Comparison of ENCODE assay signal across 2 mouse cellular contexts in genomic region chr12:11247460-11247859, GRCm38 (mm10).
A peak's percentile ranks its signal among the peaks of the same experiment; 100 is the strongest.
TF ChIP-seq lines count a peak whose summit lies in the region.

No protein-coding gene starts in this region.

TF ChIP-seq in CH12.LX, 34 proteins besides CTCF, POLR2A, EP300 and RAD21:
- TF ChIP-seq MAX (IDR thresholded peaks at IDR 0.05; ENCODE audit: low read length) (no peak), SIN3A (IDR thresholded peaks at IDR 0.05; ENCODE audit: low read length) (no peak), USF2 (conservative IDR thresholded peaks at IDR 0.05; ENCODE audit: low read depth, low read length) (no peak), TBP (conservative IDR thresholded peaks at IDR 0.05; ENCODE audit: low read depth, low read length) (no peak), MAZ (IDR thresholded peaks at IDR 0.05; ENCODE audit: low read depth, low read length) (no peak), ZMIZ1 (IDR thresholded peaks at IDR 0.05; ENCODE audit: low read depth, low read length) (no peak), RCOR1 (conservative IDR thresholded peaks at IDR 0.05; ENCODE audit: low read depth, low read length) (no peak), ZNF384 (IDR thresholded peaks at IDR 0.05; ENCODE audit: low read depth, low read length) (peak; percentile 51), ELF1 (IDR thresholded peaks at IDR 0.05; ENCODE audit: low read depth, low read length) (no peak)

TF ChIP-seq in MEL, 35 proteins besides CTCF, POLR2A, EP300 and RAD21:
- peak; percentile 34; the same call in 1 of the 2 replicates for TF ChIP-seq ZNF384 (IDR thresholded peaks at IDR 0.05; ENCODE audit: low read depth, low read length)
- TF ChIP-seq NELFE (IDR thresholded peaks at IDR 0.05; ENCODE audit: low read depth, low read length): no peak
TF ChIP-seq in MEL: peak in this region for 1.
